Mouse (Mus musculus) liver, embryonic 11.5 days (tissue): ENCODE results near the gene Sprr1b. TPM values are rescaled to one million over a fixed set of nuclear protein-coding genes. Genes with fewer than 3 reads are reported as not detected.

Source experiments
- ATAC-seq: fragments of 200-750 bp; cut with Nextera tagmentation; replicated peaks from 2 replicates; pipeline ENCODE4 v1.8.0; 2017; ENCODE audit warnings: moderate number of reproducible peaks, mild to moderate bottlenecking, moderate TSS enrichment, moderate library complexity; ENCODE audit not compliant: low FRiP score
- DNase-seq: peaks from one replicate; pipeline ENCODE4 v3.0.0-alpha.2; 2017; ENCODE audit warnings: low spot score
- H3K27ac ChIP-seq: fragments of 300-500 bp; sonication (generic); 2 replicates; pipeline ENCODE4 v1.5.1; 2014; ENCODE audit warnings: mild to moderate bottlenecking, low read depth, low read length, control low read depth
- H3K27me3 ChIP-seq: fragments of 300-500 bp; sonication (generic); replicated peaks from 2 replicates; pipeline ENCODE4 v1.6.1; 2014; ENCODE audit warnings: low read length, mixed read lengths; ENCODE audit not compliant: control insufficient read depth, insufficient read depth
- H3K36me3 ChIP-seq: fragments of 300-500 bp; sonication (generic); 2 replicates; pipeline ENCODE4 v1.6.1; 2014; ENCODE audit warnings: mild to moderate bottlenecking, low read length, moderate library complexity, mixed read lengths; ENCODE audit not compliant: control insufficient read depth, insufficient read depth
- H3K4me1 ChIP-seq: fragments of 300-500 bp; sonication (generic); replicated peaks from 2 replicates; pipeline ENCODE4 v1.6.1; 2014; ENCODE audit warnings: low read length, mixed read lengths; ENCODE audit not compliant: control insufficient read depth, insufficient read depth
- H3K4me2 ChIP-seq: fragments of 300-500 bp; sonication (generic); 2 replicates; pipeline ENCODE4 v1.6.1; 2014; ENCODE audit warnings: mild to moderate bottlenecking, control low read depth, moderate library complexity
- H3K4me3 ChIP-seq: fragments of 300-500 bp; sonication (generic); 2 replicates; pipeline ENCODE4 v1.5.1; 2014; ENCODE audit warnings: low read depth, low read length, control low read depth
- H3K9ac ChIP-seq: fragments of 300-500 bp; sonication (generic); 2 replicates; pipeline ENCODE4 v1.6.1; 2014; ENCODE audit warnings: low read depth, low read length, control low read depth
- H3K9me3 ChIP-seq: fragments of 300-500 bp; sonication (generic); 2 replicates; pipeline ENCODE4 v1.6.1; 2016; ENCODE audit warnings: low read length, inconsistent platforms, mixed read lengths; ENCODE audit not compliant: control insufficient read depth
- WGBS: fragments of 180-500 bp; shearing (Covaris S2); extraction: QIAGEN DNeasy Blood & Tissue Kit; methylation state at CpG from one replicate; pipeline ENCODE4 v1.1.7; 2014; 5-methylcytosine and 5-hydroxymethylcytosine counted together
- polyA plus RNA-seq: library from polyadenylated mRNA; unstranded; fragments of >200 nt; fragmentation: Nextera tagmentation; extraction: Ambion mirVana; gene quantifications from 2 replicates; pipeline ENCODE4 v1.2.1, GENCODE M21; 2014

The Sprr1b gene
- polyA plus RNA-seq, 1 experiment from 2014 or later: not detected

DNA sequence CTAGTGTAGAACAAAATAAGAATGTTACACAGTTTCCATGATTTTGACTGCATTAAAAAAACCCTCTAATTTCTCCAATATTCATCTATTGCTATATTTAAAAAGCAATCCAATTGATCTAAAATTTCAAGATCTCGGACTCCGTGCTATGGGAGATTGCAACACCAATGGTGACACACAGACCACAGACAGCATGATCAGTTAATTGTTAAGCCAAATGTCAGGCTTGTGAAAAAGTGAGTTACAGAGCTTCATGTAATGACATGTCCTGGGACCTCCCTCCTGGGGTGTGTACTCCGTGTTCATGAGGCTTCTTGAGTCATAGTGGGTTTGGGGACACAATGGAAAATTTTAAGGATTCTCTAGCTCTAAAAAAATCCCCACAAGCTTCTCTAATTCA, 1.6 kb upstream of the Sprr1b start:
- Histone ChIP-seq H3K9ac (no peak overlapping the region), H3K9me3 (no peaks in the 10 kb centered on the region), H3K27me3 (no peaks in the 10 kb centered on the region), H3K4me3 (no peak overlapping the region), H3K4me1 (no peaks in the 10 kb centered on the region), H3K27ac (no peak overlapping the region), H3K4me2 (no peak overlapping the region), H3K36me3 (no peaks in the 10 kb centered on the region)
- ATAC-seq (no peak), DNase-seq (no peak)
- WGBS: 89% methylated on average over 3 of the region's 3 CpGs

DNA sequence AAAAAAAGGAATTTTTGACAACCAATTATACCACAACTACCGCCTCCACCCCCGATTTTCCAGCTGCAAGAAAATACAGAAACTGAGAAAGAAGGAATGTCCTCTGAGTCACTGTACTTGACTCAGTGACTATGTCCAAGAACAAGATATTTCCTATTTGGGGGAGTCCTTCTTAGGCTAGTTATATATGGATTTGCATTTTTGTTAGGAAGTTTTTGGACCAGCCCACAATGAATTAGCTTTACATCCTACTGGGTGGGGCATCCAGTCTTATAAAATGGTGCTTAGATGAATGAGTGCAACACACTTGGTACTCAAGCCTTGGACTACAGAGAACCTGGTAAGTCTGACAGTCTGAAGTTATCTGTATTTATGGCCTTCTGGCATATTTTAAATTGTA, 6.3 kb downstream of the Sprr1b start, which contains the start of gene Sprr2k:
Sprr2k (plus strand) TSS at position 301 of the 400 bp plus-strand sequence.
- H3K27me3 ChIP-seq: no peaks in the 10 kb centered on the region
- H3K27ac ChIP-seq: no peak within 1 kb of the TSS
- no peak within 1 kb of the TSS for H3K9ac ChIP-seq
- no peaks in the 10 kb centered on the region for H3K4me1 ChIP-seq
- H3K9me3 ChIP-seq: no peaks in the 10 kb centered on the region
- DNase-seq: no peak
- ATAC-seq: no peak
- H3K4me2 ChIP-seq: no peak within 1 kb of the TSS
- H3K36me3 ChIP-seq: no peaks in the 10 kb centered on the region
- no peak within 1 kb of the TSS for H3K4me3 ChIP-seq
- WGBS: 90% methylated on average over 2 of the region's 2 CpGs

DNA sequence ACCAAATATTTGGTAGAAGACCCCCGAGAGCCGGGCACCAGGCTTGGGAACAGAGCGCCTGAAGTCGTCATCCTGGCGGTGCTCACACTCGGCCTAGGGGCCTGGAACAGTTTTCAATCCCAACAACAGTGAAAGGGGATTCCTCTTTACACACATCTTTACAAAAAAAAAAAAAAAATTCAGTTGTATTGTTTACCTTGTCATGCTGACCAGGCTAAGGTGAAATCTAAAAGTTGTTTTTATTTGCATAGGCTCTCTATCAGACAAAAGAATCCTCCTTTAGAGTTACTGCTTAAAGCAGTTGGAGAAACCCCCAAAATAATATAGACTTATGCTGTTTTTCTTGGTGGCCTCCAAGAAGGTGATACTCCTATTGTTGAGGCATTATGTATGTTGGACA, 9.3 kb downstream of the Sprr1b start, which contains the start of gene Gm9774:
Gm9774 (minus strand) TSS at position 101 of the 400 bp plus-strand sequence.
- Histone ChIP-seq H3K9ac (no peak within 1 kb of the TSS), H3K36me3 (no peaks in the 10 kb centered on the region), H3K4me2 (no peak within 1 kb of the TSS), H3K9me3 (no peaks in the 10 kb centered on the region), H3K4me1 (no peaks in the 10 kb centered on the region), H3K4me3 (no peak within 1 kb of the TSS), H3K27ac (no peak within 1 kb of the TSS), H3K27me3 (no peaks in the 10 kb centered on the region)
- DNase-seq (no peak), ATAC-seq (no peak)
- WGBS: 91% methylated on average over 6 of the region's 6 CpGs

DNA sequence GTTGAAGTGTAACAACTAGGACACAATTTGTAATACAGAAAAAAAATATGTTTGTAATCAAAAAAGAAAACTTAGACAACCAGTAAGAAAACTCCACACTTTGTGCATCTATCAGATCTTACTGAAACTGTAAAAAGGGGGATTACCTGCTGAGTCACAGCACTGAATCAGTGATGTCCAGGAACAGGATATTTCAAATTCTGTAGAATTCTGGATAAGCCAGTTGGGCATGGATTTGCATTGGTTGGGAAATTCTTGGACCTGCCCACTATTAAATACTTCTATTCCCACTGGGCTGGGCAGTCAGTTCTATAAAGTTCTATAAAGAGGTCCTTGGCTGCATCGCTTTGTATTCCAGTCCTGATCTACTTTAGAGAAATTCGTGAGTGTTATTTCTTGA, 20.8 kb downstream of the Sprr1b start, which contains the start of gene Sprr2j-ps:
Sprr2j-ps (plus strand) TSS at position 301 of the 400 bp plus-strand sequence.
- Histone ChIP-seq H3K4me1 (no peaks in the 10 kb centered on the region), H3K27me3 (no peaks in the 10 kb centered on the region), H3K36me3 (no peaks in the 10 kb centered on the region), H3K27ac (no peak within 1 kb of the TSS), H3K4me2 (no peak within 1 kb of the TSS), H3K4me3 (no peak within 1 kb of the TSS), H3K9ac (no peak within 1 kb of the TSS), H3K9me3 (no peaks in the 10 kb centered on the region)
- DNase-seq (no peak), ATAC-seq (no peak)
- 87% methylated on average over 2 of the region's 2 CpGs for WGBS

DNA sequence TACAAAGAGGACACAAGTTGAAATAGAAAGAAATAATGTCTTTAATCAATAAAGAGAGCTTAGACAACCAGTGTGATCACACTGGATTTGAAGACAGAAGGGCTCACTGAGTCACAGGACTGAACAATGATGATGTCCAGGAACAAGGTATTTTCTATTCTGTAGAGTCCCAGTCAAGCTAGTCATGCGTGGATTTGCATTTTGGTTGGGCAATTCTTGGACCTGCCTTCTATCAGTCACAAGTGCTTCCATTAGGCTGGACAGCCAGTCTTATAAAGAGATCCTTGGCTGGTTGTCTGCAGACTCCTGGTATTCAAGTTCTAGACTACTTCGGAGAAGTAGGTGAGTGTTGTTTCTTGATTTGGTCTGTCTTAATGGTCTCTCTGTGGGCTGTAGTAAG, 30.9 kb downstream of the Sprr1b start, which contains the start of gene Sprr2i:
Sprr2i (plus strand) TSS at position 301 of the 400 bp plus-strand sequence.
- DNase-seq (no peak), ATAC-seq (no peak)
- H3K4me3 ChIP-seq: no peak within 1 kb of the TSS
- H3K4me1 ChIP-seq: no peaks in the 10 kb centered on the region
- no peak within 1 kb of the TSS for H3K27ac ChIP-seq
- H3K27me3 ChIP-seq: no peaks in the 10 kb centered on the region
- 85% methylated on average over 2 of the region's 2 CpGs for WGBS
- H3K36me3 ChIP-seq: no peaks in the 10 kb centered on the region
- H3K9ac ChIP-seq: no peak within 1 kb of the TSS
- no peak within 1 kb of the TSS for H3K4me2 ChIP-seq
- no peaks in the 10 kb centered on the region for H3K9me3 ChIP-seq

DNA sequence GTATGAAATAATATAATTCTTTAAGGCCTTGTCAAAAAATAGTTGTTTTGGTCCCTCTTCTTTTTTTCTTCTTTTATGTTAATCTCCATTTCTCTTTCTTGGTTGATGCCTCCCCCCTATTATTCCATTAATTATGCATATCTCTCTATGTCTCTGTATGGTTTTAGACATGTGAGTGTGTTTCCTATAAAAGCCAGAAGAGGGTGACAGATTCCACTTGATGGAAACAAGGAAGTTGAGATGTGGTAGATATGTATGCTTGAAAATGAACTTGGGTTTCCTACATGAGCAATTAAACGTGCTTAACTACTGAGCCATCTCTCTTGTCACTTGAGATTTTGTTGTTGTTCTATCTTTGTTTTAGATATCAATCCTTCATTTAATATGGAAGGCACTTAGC, 44.3 kb downstream of the Sprr1b start:
- Histone ChIP-seq H3K36me3 (no peaks in the 10 kb centered on the region), H3K9me3 (no peaks in the 10 kb centered on the region), H3K4me3 (no peak overlapping the region), H3K27me3 (no peaks in the 10 kb centered on the region), H3K4me1 (no peaks in the 10 kb centered on the region), H3K4me2 (no peak overlapping the region), H3K27ac (no peak overlapping the region), H3K9ac (no peak overlapping the region)
- ATAC-seq (no peak), DNase-seq (no peak)
- WGBS: 42% methylated on average over 1 of the region's 1 CpGs

Other genes with a start within 250 kb of the Sprr1b start
- gene Sprr2a1, start 223.0 kb downstream of the Sprr1b start, polyA plus RNA-seq: not detected in 2 replicates
- 1.1 TPM in 1 of 2 replicates, not detected in the other for gene Sprr2a2, start 222.9 kb downstream of the Sprr1b start, polyA plus RNA-seq
- not detected in 2 replicates for gene Sprr2a3, start 153.4 kb downstream of the Sprr1b start, polyA plus RNA-seq
- not detected in 2 replicates for gene Sprr2b, start 122.2 kb downstream of the Sprr1b start, polyA plus RNA-seq
- not detected in 2 replicates for gene Sprr2d, start 99.6 kb downstream of the Sprr1b start, polyA plus RNA-seq
- gene Sprr2e, start 86.6 kb downstream of the Sprr1b start, polyA plus RNA-seq: not detected in 2 replicates
- not detected in 2 replicates for gene Sprr2f, start 73.6 kb downstream of the Sprr1b start, polyA plus RNA-seq
- not detected in 2 replicates for gene Sprr2h, start 53.1 kb downstream of the Sprr1b start, polyA plus RNA-seq
- not detected in 2 replicates for gene Sprr2i, start 30.8 kb downstream of the Sprr1b start, polyA plus RNA-seq
- not detected in 2 replicates for gene Sprr2j-ps, start 20.7 kb downstream of the Sprr1b start, polyA plus RNA-seq
- 7.2 and 9.1 TPM in 2 replicates for gene Gm9774, start 9.4 kb downstream of the Sprr1b start, polyA plus RNA-seq
- gene Sprr2k, start 6.2 kb downstream of the Sprr1b start, polyA plus RNA-seq: not detected in 2 replicates
- gene Sprr3, start 19.9 kb upstream of the Sprr1b start, polyA plus RNA-seq: not detected in 2 replicates
- gene Sprr1a, start 47.1 kb upstream of the Sprr1b start, polyA plus RNA-seq: not detected in 2 replicates
- gene Sprr4, start 61.7 kb upstream of the Sprr1b start, polyA plus RNA-seq: not detected in 2 replicates
- not detected in 2 replicates for gene 2310046K23Rik, start 95.7 kb upstream of the Sprr1b start, polyA plus RNA-seq
- 0.08 TPM in 1 of 2 replicates, not detected in the other for gene Ivl, start 134.9 kb upstream of the Sprr1b start, polyA plus RNA-seq
- gene Smcp, start 150.2 kb upstream of the Sprr1b start, polyA plus RNA-seq: 0.22 TPM in 1 of 2 replicates, not detected in the other
- not detected in 2 replicates for gene 2210017I01Rik, start 168.7 kb upstream of the Sprr1b start, polyA plus RNA-seq
- not detected in 2 replicates for gene Lce6a, start 182.9 kb upstream of the Sprr1b start, polyA plus RNA-seq
- not detected in 2 replicates for gene Lce1a1, start 209.5 kb upstream of the Sprr1b start, polyA plus RNA-seq
- not detected in 2 replicates for gene Lce1b, start 218.1 kb upstream of the Sprr1b start, polyA plus RNA-seq
- not detected in 2 replicates for gene Lce1a2, start 231.5 kb upstream of the Sprr1b start, polyA plus RNA-seq
- not detected in 2 replicates for gene Lce1c, start 240.5 kb upstream of the Sprr1b start, polyA plus RNA-seq
- gene Lce1d, start 248.4 kb upstream of the Sprr1b start, polyA plus RNA-seq: not detected in 2 replicates